Mouse (Mus musculus) kidney, adult 8-10 months (tissue): ENCODE results near the gene Slc17a7.
"Not testable (repeated sequence)": the region's sequence is repeated elsewhere in the genome, so short reads cannot be mapped to it uniquely, and the experiment has no call there.

Experiments used
- DNase-seq, 2 experiments: peaks; one replicate each; pipeline ENCODE4 v3.0.0; 2022

Gene Slc17a7

GRCm38 (mm10) chr7:45154993-45155514 is 8.7 kb upstream of the Slc17a7 start:
- peak; percentile 57 to 65 for DNase-seq

- DNase-seq = no peak
Observed at GRCm38 (mm10) chr7:45155590-45155989, 8.2 kb upstream of the Slc17a7 start.

GRCm38 (mm10) chr7:45156206-45156605 is 7.5 kb upstream of the Slc17a7 start:
- DNase-seq = no peak

- DNase-seq = no peak
Observed at GRCm38 (mm10) chr7:45157459-45157858, 6.3 kb upstream of the Slc17a7 start.

GRCm38 (mm10) chr7:45158991-45159390 is 4.8 kb upstream of the Slc17a7 start:
- no peak for DNase-seq

GRCm38 (mm10) chr7:45160316-45160800 is 3.4 kb upstream of the Slc17a7 start:
- no peak for DNase-seq

GRCm38 (mm10) chr7:45160866-45161265 is 2.9 kb upstream of the Slc17a7 start:
- no peak for DNase-seq

GRCm38 (mm10) chr7:45161612-45162473 is 1.9 kb upstream of the Slc17a7 start:
- peak; percentile 82 to 85 for DNase-seq

GRCm38 (mm10) chr7:45162551-45162950 is 1.2 kb upstream of the Slc17a7 start:
- no peak for DNase-seq

- no peak for DNase-seq
Observed at GRCm38 (mm10) chr7:45162996-45163615, 643 bp upstream of the Slc17a7 start.

- no peak for DNase-seq
Observed at GRCm38 (mm10) chr7:45164833-45165232, 1.1 kb downstream of the Slc17a7 start.

- DNase-seq = no peak
Observed at GRCm38 (mm10) chr7:45165701-45166100, 2.0 kb downstream of the Slc17a7 start.

GRCm38 (mm10) chr7:45166950-45167401 is 3.2 kb downstream of the Slc17a7 start:
- no peak for DNase-seq

GRCm38 (mm10) chr7:45167761-45168445 is 4.2 kb downstream of the Slc17a7 start:
- DNase-seq = no peak

GRCm38 (mm10) chr7:45168656-45169055 is 4.9 kb downstream of the Slc17a7 start:
- no peak for DNase-seq

- no peak for DNase-seq
Observed at GRCm38 (mm10) chr7:45169495-45169894, 5.7 kb downstream of the Slc17a7 start.

GRCm38 (mm10) chr7:45172974-45173373 is 9.2 kb downstream of the Slc17a7 start:
- no peak for DNase-seq

GRCm38 (mm10) chr7:45173772-45174171 is 10.0 kb downstream of the Slc17a7 start:
- DNase-seq = not testable (repeated sequence)

GRCm38 (mm10) chr7:45174567-45175280 is 11.0 kb downstream of the Slc17a7 start:
- DNase-seq = no peak

- DNase-seq = no peak
Observed at GRCm38 (mm10) chr7:45175398-45175797, 11.6 kb downstream of the Slc17a7 start.

GRCm38 (mm10) chr7:45175929-45176328 is 12.2 kb downstream of the Slc17a7 start:
- DNase-seq = no peak

- DNase-seq = no peak
Observed at GRCm38 (mm10) chr7:45176356-45176755, 12.6 kb downstream of the Slc17a7 start.
